Mouse (Mus musculus) embryonic facial prominence, embryonic 13.5 days (tissue): ENCODE measurements around the gene Saa4. TPM values are rescaled to one million over a fixed set of nuclear protein-coding genes. Genes with fewer than 3 reads are reported as not detected.
"Not testable (repeated sequence)": the region's sequence is repeated elsewhere in the genome, so short reads cannot be mapped to it uniquely, and the experiment has no call there.

ENCODE experiments used
- ATAC-seq: fragments of 200-750 bp; cut with Nextera tagmentation; 2 replicates; pipeline ENCODE4 v1.8.0; 2017; ENCODE audit warnings: low read depth; ENCODE audit not compliant: insufficient number of reproducible peaks, insufficient read depth, low FRiP score, low TSS enrichment
- H3K27ac ChIP-seq: fragments of 300-500 bp; sonication (generic); 2 replicates; pipeline ENCODE4 v1.5.1; 2015; ENCODE audit warnings: moderate library complexity, mild to moderate bottlenecking, inconsistent platforms
- H3K27me3 ChIP-seq: fragments of 300-500 bp; sonication (generic); 2 replicates; pipeline ENCODE4 v1.6.1; 2015; ENCODE audit warnings: mild to moderate bottlenecking, inconsistent platforms
- H3K36me3 ChIP-seq: fragments of 300-500 bp; sonication (generic); 2 replicates; pipeline ENCODE4 v1.6.1; 2015; ENCODE audit warnings: mild to moderate bottlenecking, inconsistent platforms
- H3K4me1 ChIP-seq: fragments of 300-500 bp; sonication (generic); 2 replicates; pipeline ENCODE4 v1.6.1; 2015; ENCODE audit warnings: inconsistent platforms
- H3K4me2 ChIP-seq: fragments of 300-500 bp; sonication (generic); 2 replicates; pipeline ENCODE4 v1.6.1; 2015; ENCODE audit warnings: moderate library complexity, mild to moderate bottlenecking, inconsistent platforms
- H3K4me3 ChIP-seq: fragments of 300-500 bp; sonication (generic); 2 replicates; pipeline ENCODE4 v1.5.1; 2015; ENCODE audit warnings: mild to moderate bottlenecking, inconsistent platforms
- H3K9ac ChIP-seq: fragments of 300-500 bp; sonication (generic); 2 replicates; pipeline ENCODE4 v1.6.1; 2015; ENCODE audit warnings: mild to moderate bottlenecking, inconsistent platforms
- H3K9me3 ChIP-seq: fragments of 300-500 bp; sonication (generic); 2 replicates; pipeline ENCODE4 v1.6.1; 2016; ENCODE audit warnings: inconsistent platforms
- WGBS: fragments of 180-500 bp; shearing (Covaris S2); methylation state at CpG from one replicate; pipeline ENCODE4 v1.1.7; 2015; ENCODE audit warnings: mixed read lengths; 5-methylcytosine and 5-hydroxymethylcytosine counted together
- polyA plus RNA-seq: library from polyadenylated mRNA; unstranded; fragments of >200 nt; fragmentation: Nextera tagmentation; extraction: Ambion mirVana; gene quantifications from 2 replicates; pipeline ENCODE4 v1.2.1, GENCODE M21; 2015

The Saa4 gene
- polyA plus RNA-seq, 1 experiment from 2014 or later, result not detected

GRCm38 (mm10) chr7:46714518-46714917 lies 17.9 kb downstream of the Saa4 start:
- Histone ChIP-seq H3K27me3 (no peaks in the 10 kb centered on the region), H3K4me2 (no peak overlapping the region), H3K9me3 (no peaks in the 10 kb centered on the region), H3K4me1 (peaks cover 3% of the 10 kb centered on the region; the same call in 1 of the 2 replicates), H3K36me3 (no peaks in the 10 kb centered on the region), H3K4me3 (no peak overlapping the region), H3K9ac (no peak overlapping the region), H3K27ac (no peak overlapping the region)
- WGBS, result 25% methylated on average over 6 of the region's 6 CpGs
- ATAC-seq, result no peak

DNA sequence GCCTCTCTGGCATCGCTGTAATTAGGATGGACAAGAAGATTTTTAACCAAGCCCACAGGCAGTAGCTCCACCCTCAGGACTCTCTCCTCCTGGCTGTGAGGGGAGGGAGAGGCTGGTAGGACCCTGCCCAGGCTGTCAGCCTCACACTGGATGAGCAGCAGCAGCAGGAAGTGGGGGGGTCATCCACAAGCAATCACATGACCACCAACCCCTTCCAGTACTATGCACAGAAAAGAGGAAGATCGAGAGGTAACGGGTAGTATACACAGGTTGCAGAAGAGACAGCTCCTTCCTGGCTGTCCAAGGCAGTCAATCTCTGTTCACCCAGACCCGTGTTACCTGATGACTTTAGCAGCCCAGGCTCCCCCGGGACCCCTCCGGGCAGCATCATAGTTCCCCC lies 20.2 kb downstream of the Saa4 start:
- peaks cover 8% of the 10 kb centered on the region for H3K36me3 ChIP-seq
- H3K9ac ChIP-seq, result peak overlapping the region; percentile 28; the same call in 1 of the 2 replicates
- no peak overlapping the region for H3K4me3 ChIP-seq
- H3K4me1 ChIP-seq, result peaks cover 8% of the 10 kb centered on the region
- no peaks in the 10 kb centered on the region for H3K27me3 ChIP-seq
- H3K4me2 ChIP-seq, result no peak overlapping the region
- 68% methylated on average over 6 of the region's 6 CpGs for WGBS
- ATAC-seq, result no peak
- no peak overlapping the region for H3K27ac ChIP-seq
- H3K9me3 ChIP-seq, result no peaks in the 10 kb centered on the region

DNA sequence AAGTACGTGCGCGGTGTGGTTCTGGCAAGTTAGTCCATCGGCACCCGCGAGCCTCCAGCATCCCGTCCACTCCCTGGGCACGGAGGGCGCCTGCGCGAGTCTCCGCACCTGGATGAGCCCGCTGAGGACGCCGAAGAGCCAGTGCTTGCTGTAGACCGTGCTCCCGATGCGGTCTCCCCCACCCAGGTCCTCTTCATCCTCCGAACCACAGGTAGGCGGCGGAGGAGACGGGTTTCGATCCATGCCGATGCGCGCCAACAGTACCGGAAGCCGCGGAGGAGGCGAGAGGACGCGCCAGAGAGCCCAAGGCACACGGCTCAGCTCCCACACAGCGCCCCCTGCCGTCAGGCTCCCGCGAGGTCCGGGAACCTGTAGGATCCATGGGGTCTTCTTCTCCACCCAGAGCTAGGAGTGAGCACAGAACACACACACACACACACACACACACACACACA lies 22.0 kb downstream of the Saa4 start, which contains the start of gene Saal1:
Saal1 (minus strand) TSS at position 291 of the 455 bp plus-strand sequence.
- no peaks in the 10 kb centered on the region for H3K27me3 ChIP-seq
- H3K9ac ChIP-seq, result peak within 1 kb of the TSS; percentile 92
- peak; percentile 91 for ATAC-seq
- peak within 1 kb of the TSS; percentile 62 for H3K4me2 ChIP-seq
- 0% methylated on average over 37 of the region's 38 CpGs for WGBS
- H3K9me3 ChIP-seq, result no peaks in the 10 kb centered on the region
- H3K36me3 ChIP-seq, result peaks cover 26% of the 10 kb centered on the region
- H3K27ac ChIP-seq, result peak within 1 kb of the TSS; percentile 88
- peaks cover 8% of the 10 kb centered on the region for H3K4me1 ChIP-seq
- H3K4me3 ChIP-seq, result peak within 1 kb of the TSS; percentile 82

GRCm38 (mm10) chr7:46700521-46701025 lies 31.8 kb downstream of the Saa4 start:
- Histone ChIP-seq H3K27me3 (no peaks in the 10 kb centered on the region), H3K4me3 (no peak overlapping the region), H3K9me3 (no peaks in the 10 kb centered on the region), H3K27ac (no peak overlapping the region), H3K9ac (no peak overlapping the region), H3K4me2 (no peak overlapping the region), H3K36me3 (peaks cover 95% of the 10 kb centered on the region), H3K4me1 (no peaks in the 10 kb centered on the region)
- no peak for ATAC-seq
- WGBS, result 94% methylated on average over 6 of the region's 6 CpGs

DNA sequence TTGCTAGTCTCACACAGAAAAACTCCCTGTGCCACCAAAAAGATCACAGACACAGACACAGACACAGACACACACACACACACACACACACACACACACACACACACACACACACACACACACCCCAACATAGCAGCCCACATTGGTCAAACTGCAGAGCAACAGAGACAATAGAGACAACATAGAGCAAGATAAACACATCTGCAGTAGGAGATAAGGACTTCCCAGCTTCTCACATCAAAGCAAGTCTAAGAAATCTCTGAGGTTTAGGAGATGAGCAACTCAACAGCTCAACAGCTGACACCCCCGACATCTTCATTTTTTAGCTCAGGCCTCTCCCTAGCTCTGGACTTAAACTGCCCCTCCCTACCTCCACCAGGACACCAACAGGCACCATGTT lies 35.6 kb downstream of the Saa4 start:
- Histone ChIP-seq H3K4me2 (no peak overlapping the region), H3K36me3 (peaks cover 78% of the 10 kb centered on the region), H3K27ac (no peak overlapping the region), H3K4me3 (no peak overlapping the region), H3K9ac (no peak overlapping the region), H3K27me3 (no peaks in the 10 kb centered on the region), H3K9me3 (no peaks in the 10 kb centered on the region), H3K4me1 (no peaks in the 10 kb centered on the region)
- no peak for ATAC-seq
- 95% methylated on average over 1 of the region's 1 CpGs for WGBS

- Histone ChIP-seq H3K9me3 (no peaks in the 10 kb centered on the region), H3K4me3 (no peak overlapping the region), H3K27ac (no peak overlapping the region), H3K4me2 (no peak overlapping the region), H3K36me3 (peaks cover 43% of the 10 kb centered on the region), H3K9ac (no peak overlapping the region), H3K4me1 (no peaks in the 10 kb centered on the region), H3K27me3 (no peaks in the 10 kb centered on the region)
- WGBS, result 85% methylated on average over 5 of the region's 5 CpGs
- ATAC-seq, result no peak
Measured at GRCm38 (mm10) chr7:46686827-46687226, 45.6 kb downstream of the Saa4 start.

- no peak overlapping the region for H3K4me2 ChIP-seq
- no peaks in the 10 kb centered on the region for H3K27me3 ChIP-seq
- H3K4me3 ChIP-seq, result no peak overlapping the region
- no peak for ATAC-seq
- no peaks in the 10 kb centered on the region for H3K4me1 ChIP-seq
- H3K36me3 ChIP-seq, result no peaks in the 10 kb centered on the region
- no peak overlapping the region for H3K27ac ChIP-seq
- no peaks in the 10 kb centered on the region for H3K9me3 ChIP-seq
- no peak overlapping the region for H3K9ac ChIP-seq
Measured at GRCm38 (mm10) chr7:46680732-46681131, 51.7 kb downstream of the Saa4 start.

DNA sequence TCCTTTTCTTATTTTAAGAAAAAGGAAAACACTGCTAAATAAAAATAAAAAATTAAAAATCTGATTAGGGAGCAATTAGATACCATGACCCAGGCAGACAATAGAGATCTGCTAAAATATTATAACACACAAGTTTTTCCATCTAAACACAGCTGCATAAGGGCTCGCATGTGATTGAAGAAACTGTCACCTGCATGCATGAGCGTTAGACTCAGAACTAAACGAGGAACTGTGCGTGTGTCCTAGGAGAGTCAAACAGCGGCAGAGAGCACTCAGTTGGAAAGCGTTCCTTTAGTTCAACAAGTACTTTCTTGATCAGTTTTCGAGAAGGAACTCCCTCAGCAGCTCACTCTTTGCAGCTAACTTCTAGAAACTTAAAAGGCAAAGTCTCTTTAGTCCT lies 53.4 kb downstream of the Saa4 start:
- H3K4me2 ChIP-seq, H3K9ac ChIP-seq, ATAC-seq, H3K36me3 ChIP-seq, H3K27me3 ChIP-seq, H3K27ac ChIP-seq, H3K9me3 ChIP-seq, H3K4me1 ChIP-seq, H3K4me3 ChIP-seq: not testable (repeated sequence)
- WGBS, result 76% methylated on average over 7 of the region's 7 CpGs

- 88% methylated on average over 3 of the region's 3 CpGs for WGBS
- Histone ChIP-seq H3K27me3 (no peaks in the 10 kb centered on the region), H3K9me3 (no peaks in the 10 kb centered on the region), H3K4me1 (no peaks in the 10 kb centered on the region), H3K4me2 (no peak overlapping the region), H3K36me3 (no peaks in the 10 kb centered on the region), H3K27ac (no peak overlapping the region), H3K9ac (no peak overlapping the region), H3K4me3 (no peak overlapping the region)
- no peak for ATAC-seq
Measured at GRCm38 (mm10) chr7:46678417-46678816, 54.0 kb downstream of the Saa4 start.

Other genes with a start within 250 kb of the Saa4 start
- 15.4 and 17.1 TPM in 2 replicates for gene Sergef, start 92.8 kb downstream of the Saa4 start, polyA plus RNA-seq
- 0.25 and 0.34 TPM in 2 replicates for gene Tph1, start 60.1 kb downstream of the Saa4 start, polyA plus RNA-seq
- gene Saal1, start 21.9 kb downstream of the Saa4 start, polyA plus RNA-seq, result 33.3 and 35.8 TPM in 2 replicates
- 0.11 and 0.13 TPM in 2 replicates for gene Saa3, start 16.9 kb downstream of the Saa4 start, polyA plus RNA-seq
- 0.78 TPM in 1 of 2 replicates, not detected in the other for gene Saa1, start 10.4 kb upstream of the Saa4 start, polyA plus RNA-seq
- not detected in 2 replicates for gene Saa2, start 19.2 kb upstream of the Saa4 start, polyA plus RNA-seq
- 25.0 and 25.7 TPM in 2 replicates for gene Hps5, start 63.5 kb upstream of the Saa4 start, polyA plus RNA-seq
- gene Gtf2h1, start 63.5 kb upstream of the Saa4 start, polyA plus RNA-seq, result 50.8 and 53.6 TPM in 2 replicates
- 1,326 and 1,347 TPM in 2 replicates for gene Ldha, start 108.9 kb upstream of the Saa4 start, polyA plus RNA-seq
- gene Ldhc, start 128.6 kb upstream of the Saa4 start, polyA plus RNA-seq, result not detected in 2 replicates
- gene Tsg101, start 187.4 kb upstream of the Saa4 start, polyA plus RNA-seq, result 198 TPM in 2 replicates
- 10.3 and 11.2 TPM in 2 replicates for gene Uevld, start 225.9 kb upstream of the Saa4 start, polyA plus RNA-seq